9 mouse cellular contexts compared by ENCODE assay signal in the genomic region with DNA sequence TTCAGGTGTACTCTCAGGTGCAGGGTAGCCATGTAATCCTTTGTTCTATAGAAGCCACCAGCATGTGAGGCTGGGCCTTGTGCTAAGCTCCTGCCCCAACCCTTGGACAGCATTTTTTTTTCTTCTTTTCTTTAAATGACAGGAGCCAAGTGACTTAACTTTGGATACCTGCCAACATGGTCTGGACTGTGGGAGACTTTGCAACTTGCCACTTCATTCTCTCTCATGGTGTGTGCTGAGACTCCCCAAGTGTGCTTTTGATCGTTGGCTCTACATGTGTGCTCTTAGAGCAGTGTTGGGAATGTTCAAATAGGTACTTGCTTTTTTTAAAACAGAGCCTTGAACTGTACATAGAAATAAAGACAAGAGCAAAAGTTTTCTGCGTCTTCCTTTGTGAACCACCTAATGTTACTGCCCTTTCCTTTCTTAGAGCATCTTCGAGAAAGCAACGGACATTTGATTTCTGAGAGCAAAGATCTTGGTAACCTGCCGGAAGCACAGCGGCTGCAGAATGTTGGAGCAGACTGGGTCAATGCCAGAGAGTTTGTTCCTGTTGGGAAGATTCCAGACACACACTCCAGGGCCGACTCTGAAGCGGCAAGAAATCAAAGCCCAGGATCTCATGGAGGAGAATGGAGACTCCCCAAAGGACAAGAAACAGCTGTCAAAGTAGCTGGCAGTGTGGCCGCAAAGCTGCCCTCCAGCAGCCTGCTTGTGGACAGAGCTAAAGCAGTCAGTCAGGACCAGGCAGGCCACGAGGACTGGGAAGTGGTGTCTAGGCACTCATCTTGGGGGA. TPM values are rescaled to one million over a fixed set of nuclear protein-coding genes. Genes with fewer than 3 reads are reported as not detected.
A peak's percentile ranks its signal among the peaks of the same experiment; 100 is the strongest.
DNase-seq lines count a peak whose midpoint lies in the region; ATAC-seq and TF ChIP-seq lines count a peak whose summit lies in the region.
"Had no signal": no experiment of that assay in that cellular context is flagged by ENCODE, and none has a peak within 500 bp of the region (broad histone marks: within the 10 kb centered on the region; RNA-seq: fewer than 3 reads in every experiment).

No protein-coding gene starts in this region.

- H3K27me3 ChIP-seq in midbrain, postnatal 0 days (ENCODE audit: insufficient read depth, low read length) = peaks cover 4% of the 10 kb centered on the region; the same call in 1 of the 2 replicates
- 0 out of 2 replicates have a peak, but pooled peaks cover 2% of the 10 kb centered on the region for H3K27me3 ChIP-seq in midbrain, embryonic 15.5 days (replicated peaks)
- no peaks in the 10 kb centered on the region; the same call in 1 of the 2 replicates for H3K27me3 ChIP-seq in heart, embryonic 14.5 days (ENCODE audit: control insufficient read depth, insufficient read depth, low read length)
- H3K27me3 ChIP-seq in stomach, embryonic 16.5 days (ENCODE audit: control insufficient read depth, insufficient read depth, low read length) = 0 out of 2 replicates have a peak, but pooled peaks cover 3% of the 10 kb centered on the region
- H3K27me3 ChIP-seq: embryonic facial prominence, embryonic 15.5 days had no signal

- no peaks in the 10 kb centered on the region for H3K4me1 ChIP-seq in midbrain, postnatal 0 days (ENCODE audit: insufficient read depth, low read length)
- H3K4me1 ChIP-seq in midbrain, embryonic 15.5 days = peaks cover 5% of the 10 kb centered on the region; the same call in 1 of the 2 replicates
- peaks cover 10 to 14% of the 10 kb centered on the region in 2 experiments for H3K4me1 ChIP-seq in heart, embryonic 14.5 days (ENCODE audit: control insufficient read depth in 2 of 2, insufficient read depth in 2 of 2, low read length in 2 of 2)
- peaks cover 12% of the 10 kb centered on the region for H3K4me1 ChIP-seq in stomach, embryonic 16.5 days (ENCODE audit: control insufficient read depth, insufficient read depth, low read length)

- no peaks in the 10 kb centered on the region for H3K36me3 ChIP-seq in midbrain, postnatal 0 days (ENCODE audit: insufficient read depth, low read length)
- no peaks in the 10 kb centered on the region for H3K36me3 ChIP-seq in midbrain, embryonic 15.5 days (replicated peaks)
- H3K36me3 ChIP-seq in heart, embryonic 14.5 days (ENCODE audit: control insufficient read depth, insufficient read depth, low read length) = peaks cover 22% of the 10 kb centered on the region
- H3K36me3 ChIP-seq in stomach, embryonic 16.5 days (ENCODE audit: control insufficient read depth, insufficient read depth, low read length) = no peaks in the 10 kb centered on the region; the same call in 1 of the 2 replicates
- H3K36me3 ChIP-seq: embryonic facial prominence, embryonic 15.5 days; liver, embryonic 13.5 days had no signal

- no peak overlapping the region for H3K4me3 ChIP-seq in midbrain, postnatal 0 days (ENCODE audit: low read depth, low read length)
- H3K4me3 ChIP-seq in midbrain, embryonic 15.5 days = no peak overlapping the region
- H3K4me3 ChIP-seq in heart, embryonic 14.5 days (ENCODE audit: control insufficient read depth in 1 of 2, insufficient read depth in 1 of 2, low read depth in 1 of 2, low read length in 2 of 2) = peak overlapping the region; percentile 25 to 84
- H3K4me3 ChIP-seq in stomach, embryonic 16.5 days (replicated peaks; ENCODE audit: low read length) = peak overlapping the region; percentile 82

- DNase-seq in midbrain, postnatal 0 days (ENCODE audit: low spot score) = peak; percentile 77
- DNase-seq in kidney, postnatal 14 days = peak; percentile 70
- no peak for DNase-seq in thymus, postnatal 25 days
- DNase-seq in right cerebral cortex, adult 18-20 months = no peak
- DNase-seq: liver, embryonic 13.5 days had no signal

- no peak overlapping the region for H3K9ac ChIP-seq in midbrain, postnatal 0 days (replicated peaks; ENCODE audit: low read length, poor library complexity, severe bottlenecking)
- H3K9ac ChIP-seq in midbrain, embryonic 15.5 days = no peak overlapping the region
- H3K9ac ChIP-seq in heart, embryonic 14.5 days (ENCODE audit: low read length) = peak overlapping the region; percentile 96
- peak overlapping the region; percentile 39; the same call in 1 of the 2 replicates for H3K9ac ChIP-seq in stomach, embryonic 16.5 days (ENCODE audit: low read length)
- H3K9ac ChIP-seq: embryonic facial prominence, embryonic 15.5 days; liver, embryonic 13.5 days had no signal

- ATAC-seq in midbrain, postnatal 0 days (ENCODE audit: low FRiP score) = 0 out of 2 replicates have a peak, but pooled peaks have one; percentile 14
- no peak for ATAC-seq in midbrain, embryonic 15.5 days (replicated peaks)
- ATAC-seq in heart, embryonic 14.5 days (ENCODE audit: insufficient number of reproducible peaks, insufficient read depth, low FRiP score, low read depth) = no peak
- ATAC-seq in stomach, embryonic 16.5 days (ENCODE audit: insufficient read depth, low FRiP score) = no peak; the same call in 1 of the 2 replicates

- no peak overlapping the region for H3K27ac ChIP-seq in midbrain, postnatal 0 days (ENCODE audit: low read depth, low read length)
- no peak overlapping the region for H3K27ac ChIP-seq in midbrain, embryonic 15.5 days
- peak overlapping the region; percentile 11 to 52; a peak in 3 of 4 replicates for H3K27ac ChIP-seq in heart, embryonic 14.5 days (replicated peaks in 1 of 2; ENCODE audit: control insufficient read depth in 1 of 2, insufficient read depth in 1 of 2, low read depth in 2 of 2, low read length in 2 of 2)
- peak overlapping the region; percentile 66; the same call in 1 of the 2 replicates for H3K27ac ChIP-seq in stomach, embryonic 16.5 days (ENCODE audit: low read length)
- H3K27ac ChIP-seq: embryonic facial prominence, embryonic 15.5 days; liver, embryonic 13.5 days had no signal

- no peak for TF ChIP-seq CTCF in midbrain, postnatal 0 days (IDR thresholded peaks at IDR 0.05)

- no peak overlapping the region for H3K4me2 ChIP-seq in midbrain, postnatal 0 days (ENCODE audit: low read depth, low read length, poor library complexity, severe bottlenecking)
- no peak overlapping the region for H3K4me2 ChIP-seq in midbrain, embryonic 15.5 days
- peak overlapping the region; percentile 85 for H3K4me2 ChIP-seq in heart, embryonic 14.5 days (ENCODE audit: low read length)
- peak overlapping the region; percentile 86 for H3K4me2 ChIP-seq in stomach, embryonic 16.5 days (ENCODE audit: low read depth, low read length)

- no peaks in the 10 kb centered on the region for H3K9me3 ChIP-seq in midbrain, postnatal 0 days (ENCODE audit: low read length)
- no peaks in the 10 kb centered on the region for H3K9me3 ChIP-seq in midbrain, embryonic 15.5 days
- no peaks in the 10 kb centered on the region for H3K9me3 ChIP-seq in heart, embryonic 14.5 days (ENCODE audit: control insufficient read depth, low read length)
- no peaks in the 10 kb centered on the region for H3K9me3 ChIP-seq in stomach, embryonic 16.5 days (replicated peaks; ENCODE audit: control insufficient read depth, low read length)
- H3K9me3 ChIP-seq: embryonic facial prominence, embryonic 15.5 days; liver, embryonic 13.5 days had no signal

- 61% methylated on average over 10 of the region's 10 CpGs for WGBS in midbrain, postnatal 0 days
- WGBS in midbrain, embryonic 15.5 days = 70% methylated on average over 10 of the region's 10 CpGs
- WGBS in heart, embryonic 14.5 days = 42% methylated on average over 10 of the region's 10 CpGs
- 44% methylated on average over 10 of the region's 10 CpGs for WGBS in stomach, embryonic 16.5 days

RNA-seq across cellular contexts. Expression of a gene that starts 1.8 kb away (rescaled TPM):
- 2.2 and 2.5 TPM in 2 replicates for total RNA-seq in midbrain, postnatal 0 days (2014; rRNA removed)
- 3.7 and 4.7 TPM in 2 replicates for polyA plus RNA-seq in midbrain, postnatal 0 days (2015; fragmentation: Nextera tagmentation; extraction: Ambion mirVana)
- polyA plus RNA-seq in midbrain, embryonic 15.5 days (2015; fragmentation: Nextera tagmentation; extraction: Ambion mirVana) = 4.8 and 6.1 TPM in 2 replicates
- 87.2 and 94.8 TPM in 2 replicates for polyA plus RNA-seq in heart, embryonic 14.5 days (2014; fragmentation: Nextera tagmentation; extraction: Ambion mirVana)
- 47.1 and 72.9 TPM in 2 replicates for polyA plus RNA-seq in stomach, embryonic 16.5 days (2015; fragmentation: Nextera tagmentation; extraction: Ambion mirVana)

RNA-seq across cellular contexts. Expression of a gene that starts 49.8 kb away (rescaled TPM):
- total RNA-seq in midbrain, postnatal 0 days (2014; rRNA removed) = 1.2 and 1.9 TPM in 2 replicates
- 1.5 and 1.7 TPM in 2 replicates for polyA plus RNA-seq in midbrain, postnatal 0 days (2015; fragmentation: Nextera tagmentation; extraction: Ambion mirVana)
- polyA plus RNA-seq in midbrain, embryonic 15.5 days (2015; fragmentation: Nextera tagmentation; extraction: Ambion mirVana) = 0.88 and 1.0 TPM in 2 replicates
- not detected in 2 replicates for polyA plus RNA-seq in heart, embryonic 14.5 days (2014; fragmentation: Nextera tagmentation; extraction: Ambion mirVana)
- 0.37 and 0.61 TPM in 2 replicates for polyA plus RNA-seq in stomach, embryonic 16.5 days (2015; fragmentation: Nextera tagmentation; extraction: Ambion mirVana)

Comparison
In these comparisons a context has a peak if more than half of its experiments do, and no peak if none do; other contexts are left out.
1. DNase-seq: peak in midbrain, postnatal 0 days (single experiment) and kidney, postnatal 14 days (single experiment); none in thymus, postnatal 25 days (single experiment) and right cerebral cortex, adult 18-20 months (single experiment).
2. H3K27ac ChIP-seq: peak in heart, embryonic 14.5 days (2 of 2) and stomach, embryonic 16.5 days (single experiment); none in midbrain, postnatal 0 days (single experiment) and midbrain, embryonic 15.5 days (single experiment).
3. H3K4me2 ChIP-seq: peak in heart, embryonic 14.5 days (single experiment) and stomach, embryonic 16.5 days (single experiment); none in midbrain, postnatal 0 days (single experiment) and midbrain, embryonic 15.5 days (single experiment).
4. H3K4me3 ChIP-seq: peak in heart, embryonic 14.5 days (2 of 2) and stomach, embryonic 16.5 days (single experiment); none in midbrain, postnatal 0 days (single experiment) and midbrain, embryonic 15.5 days (single experiment).
5. H3K9ac ChIP-seq: peak in heart, embryonic 14.5 days (single experiment) and stomach, embryonic 16.5 days (single experiment); none in midbrain, postnatal 0 days (single experiment) and midbrain, embryonic 15.5 days (single experiment).